Mouse (Mus musculus): ENCODE data around the gene Lamtor5. TPM values are rescaled to one million over a fixed set of nuclear protein-coding genes. Genes with fewer than 3 reads are reported as not detected.

Gene Lamtor5
- total and polyA plus RNA-seq, 2 experiments from 2014 or later: 114 to 187 TPM

GRCm38 (mm10) chr3:107317338-107317737, 38.7 kb downstream of the Lamtor5 start:
- no peaks in the 10 kb centered on the region for H3K9me3 ChIP-seq (replicated peaks; ENCODE audit: control insufficient read depth, low read length)
- DNase-seq (ENCODE audit: low spot score) (no peak), ATAC-seq (ENCODE audit: insufficient read depth, low read depth) (no peak)
- no peaks in the 10 kb centered on the region for H3K27me3 ChIP-seq (ENCODE audit: control insufficient read depth, insufficient read depth, low read length)
- no peak for TF ChIP-seq CTCF (IDR thresholded peaks at IDR 0.05; ENCODE audit: low read depth)
- TF ChIP-seq EP300 (IDR thresholded peaks at IDR 0.05; ENCODE audit: low read depth): no peak
- no peak overlapping the region for H3K4me3 ChIP-seq (ENCODE audit: low read depth, low read length)
- 87% methylated on average over 3 of the region's 3 CpGs for WGBS
- H3K9ac ChIP-seq (replicated peaks; ENCODE audit: low read depth, low read length): no peak overlapping the region
- peaks cover 10% of the 10 kb centered on the region; the same call in 1 of the 2 replicates for H3K4me1 ChIP-seq (ENCODE audit: control insufficient read depth, insufficient read depth)
- H3K4me2 ChIP-seq (ENCODE audit: low read depth, low read length): no peak overlapping the region
- peaks cover 10% of the 10 kb centered on the region for H3K36me3 ChIP-seq (replicated peaks; ENCODE audit: control insufficient read depth, insufficient read depth, low read length)
- H3K27ac ChIP-seq (ENCODE audit: low read depth): no peak overlapping the region

GRCm38 (mm10) chr3:107321141-107321540, 42.5 kb downstream of the Lamtor5 start:
- DNase-seq (ENCODE audit: low spot score): no peak
- Histone ChIP-seq H3K4me3 (ENCODE audit: low read depth, low read length) (no peak overlapping the region), H3K27me3 (ENCODE audit: control insufficient read depth, insufficient read depth, low read length) (no peaks in the 10 kb centered on the region), H3K4me1 (ENCODE audit: control insufficient read depth, insufficient read depth) (peaks cover 18% of the 10 kb centered on the region), H3K9ac (replicated peaks; ENCODE audit: low read depth, low read length) (no peak overlapping the region), H3K9me3 (replicated peaks; ENCODE audit: control insufficient read depth, low read length) (no peaks in the 10 kb centered on the region), H3K4me2 (ENCODE audit: low read depth, low read length) (no peak overlapping the region), H3K27ac (ENCODE audit: low read depth) (no peak overlapping the region), H3K36me3 (replicated peaks; ENCODE audit: control insufficient read depth, insufficient read depth, low read length) (peaks cover 15% of the 10 kb centered on the region)
- TF ChIP-seq CTCF (IDR thresholded peaks at IDR 0.05; ENCODE audit: low read depth) (no peak), EP300 (IDR thresholded peaks at IDR 0.05; ENCODE audit: low read depth) (no peak)
- no peak for ATAC-seq (ENCODE audit: insufficient read depth, low read depth)
- WGBS: 82% methylated on average over 2 of the region's 2 CpGs

GRCm38 (mm10) chr3:107321776-107322175, 43.1 kb downstream of the Lamtor5 start:
- no peak for TF ChIP-seq EP300 (IDR thresholded peaks at IDR 0.05; ENCODE audit: low read depth)
- no peak for TF ChIP-seq CTCF (IDR thresholded peaks at IDR 0.05; ENCODE audit: low read depth)
- H3K4me1 ChIP-seq (ENCODE audit: control insufficient read depth, insufficient read depth): peaks cover 18% of the 10 kb centered on the region
- H3K9me3 ChIP-seq (replicated peaks; ENCODE audit: control insufficient read depth, low read length): no peaks in the 10 kb centered on the region
- H3K4me3 ChIP-seq (ENCODE audit: low read depth, low read length): no peak overlapping the region
- DNase-seq (ENCODE audit: low spot score) (no peak), ATAC-seq (ENCODE audit: insufficient read depth, low read depth) (no peak)
- no peak overlapping the region for H3K4me2 ChIP-seq (ENCODE audit: low read depth, low read length)
- no peaks in the 10 kb centered on the region for H3K27me3 ChIP-seq (ENCODE audit: control insufficient read depth, insufficient read depth, low read length)
- peaks cover 15% of the 10 kb centered on the region for H3K36me3 ChIP-seq (replicated peaks; ENCODE audit: control insufficient read depth, insufficient read depth, low read length)
- H3K9ac ChIP-seq (replicated peaks; ENCODE audit: low read depth, low read length): no peak overlapping the region
- H3K27ac ChIP-seq (ENCODE audit: low read depth): no peak overlapping the region

- no peak for ATAC-seq (ENCODE audit: insufficient read depth, low read depth)
- Histone ChIP-seq H3K4me1 (ENCODE audit: control insufficient read depth, insufficient read depth) (peaks cover 31% of the 10 kb centered on the region), H3K9ac (replicated peaks; ENCODE audit: low read depth, low read length) (no peak overlapping the region), H3K9me3 (replicated peaks; ENCODE audit: control insufficient read depth, low read length) (no peaks in the 10 kb centered on the region), H3K4me3 (ENCODE audit: low read depth, low read length) (no peak overlapping the region), H3K4me2 (ENCODE audit: low read depth, low read length) (no peak overlapping the region), H3K27me3 (ENCODE audit: control insufficient read depth, insufficient read depth, low read length) (no peaks in the 10 kb centered on the region), H3K27ac (ENCODE audit: low read depth) (no peak overlapping the region), H3K36me3 (replicated peaks; ENCODE audit: control insufficient read depth, insufficient read depth, low read length) (peaks cover 28% of the 10 kb centered on the region)
- DNase-seq (ENCODE audit: low spot score): no peak
- WGBS: 92% methylated on average over 1 of the region's 1 CpGs
- TF ChIP-seq CTCF (IDR thresholded peaks at IDR 0.05; ENCODE audit: low read depth): no peak
- no peak for TF ChIP-seq EP300 (IDR thresholded peaks at IDR 0.05; ENCODE audit: low read depth)
Observed at GRCm38 (mm10) chr3:107326442-107326841, 47.8 kb downstream of the Lamtor5 start.

GRCm38 (mm10) chr3:107330503-107331424, 52.1 kb downstream of the Lamtor5 start:
- TF ChIP-seq EP300 (IDR thresholded peaks at IDR 0.05; ENCODE audit: low read depth) (no peak), CTCF (IDR thresholded peaks at IDR 0.05; ENCODE audit: low read depth) (no peak)
- Histone ChIP-seq H3K9ac (replicated peaks; ENCODE audit: low read depth, low read length) (peak overlapping the region; percentile 99), H3K27me3 (ENCODE audit: control insufficient read depth, insufficient read depth, low read length) (no peaks in the 10 kb centered on the region), H3K4me1 (ENCODE audit: control insufficient read depth, insufficient read depth) (peaks cover 23% of the 10 kb centered on the region), H3K27ac (ENCODE audit: low read depth) (no peak overlapping the region), H3K36me3 (replicated peaks; ENCODE audit: control insufficient read depth, insufficient read depth, low read length) (peaks cover 16% of the 10 kb centered on the region), H3K4me2 (ENCODE audit: low read depth, low read length) (peak overlapping the region; percentile 91), H3K4me3 (ENCODE audit: low read depth, low read length) (peak overlapping the region; percentile 100), H3K9me3 (replicated peaks; ENCODE audit: control insufficient read depth, low read length) (no peaks in the 10 kb centered on the region)
- 36% methylated on average over 28 of the region's 28 CpGs for WGBS
- DNase-seq (ENCODE audit: low spot score): no peak
- no peak for ATAC-seq (ENCODE audit: insufficient read depth, low read depth)
